8 mouse cellular contexts compared by ENCODE assay signal in the genomic region with DNA sequence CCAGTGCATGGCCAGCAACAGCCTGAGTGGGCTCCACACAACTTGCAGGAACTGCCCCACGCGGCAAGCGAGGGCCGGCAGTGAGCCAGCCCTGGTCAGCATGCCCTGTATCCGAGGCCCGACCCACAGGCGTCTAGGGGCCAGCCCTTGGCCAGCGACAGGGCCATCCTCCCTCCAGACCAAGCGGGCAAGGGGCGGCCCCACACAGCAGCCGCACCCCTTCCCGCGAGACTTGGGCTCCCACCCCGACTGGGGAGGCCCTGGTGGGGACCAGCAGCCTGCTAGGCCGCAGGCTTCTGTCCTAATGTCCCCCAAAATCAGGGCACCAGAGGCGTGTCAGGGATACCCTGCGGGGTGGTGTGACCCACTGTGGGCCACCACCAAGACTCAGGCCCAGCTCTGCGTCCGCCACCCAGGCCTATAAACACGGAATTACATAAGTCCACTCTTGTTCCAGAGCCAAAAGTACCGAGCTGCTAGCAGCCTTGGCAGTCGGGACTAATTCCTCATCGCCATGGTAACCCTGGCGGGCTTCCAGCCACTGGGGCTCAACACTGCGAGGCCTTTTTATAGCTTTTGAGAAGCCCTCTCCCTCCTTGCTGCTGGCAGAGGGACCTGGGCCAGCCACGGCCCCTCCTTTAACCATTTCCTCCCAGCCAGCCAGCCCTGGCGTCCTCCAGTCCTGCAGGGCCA. TPM values are rescaled to one million over a fixed set of nuclear protein-coding genes. Genes with fewer than 3 reads are reported as not detected.
DNase-seq lines count a peak whose midpoint lies in the region; ATAC-seq lines count a peak whose summit lies in the region.

No protein-coding gene starts in this region.

- peaks cover 85% of the 10 kb centered on the region for H3K4me1 ChIP-seq in hindbrain, embryonic 10.5 days (replicated peaks)
- H3K4me1 ChIP-seq in lung, embryonic 15.5 days, result peaks cover 92% of the 10 kb centered on the region

- H3K36me3 ChIP-seq in hindbrain, embryonic 10.5 days, result no peaks in the 10 kb centered on the region
- H3K36me3 ChIP-seq in lung, embryonic 15.5 days, result no peaks in the 10 kb centered on the region

- H3K4me3 ChIP-seq in hindbrain, embryonic 10.5 days, result peak overlapping the region; percentile 42
- peak overlapping the region; percentile 39 for H3K4me3 ChIP-seq in lung, embryonic 15.5 days

- no peaks in the 10 kb centered on the region for H3K9me3 ChIP-seq in hindbrain, embryonic 10.5 days
- no peaks in the 10 kb centered on the region for H3K9me3 ChIP-seq in lung, embryonic 15.5 days

- peak overlapping the region; percentile 45 for H3K9ac ChIP-seq in lung, embryonic 15.5 days

- H3K27ac ChIP-seq in hindbrain, embryonic 10.5 days, result peak overlapping the region; percentile 96
- H3K27ac ChIP-seq in lung, embryonic 15.5 days, result peak overlapping the region; percentile 99

- 29% methylated on average over 27 of the region's 27 CpGs for WGBS in hindbrain, embryonic 10.5 days
- WGBS in lung, embryonic 15.5 days, result 3% methylated on average over 27 of the region's 27 CpGs

- H3K27me3 ChIP-seq in hindbrain, embryonic 10.5 days (ENCODE audit: insufficient read depth, poor library complexity, severe bottlenecking), result no peaks in the 10 kb centered on the region
- H3K27me3 ChIP-seq in lung, embryonic 15.5 days, result no peaks in the 10 kb centered on the region

- peak; percentile 76 for DNase-seq in MEL-GATA-1-ER (ENCODE audit: extremely low read depth, low read depth)
- DNase-seq in cerebellum, adult 9-10 months, result peak; percentile 100
- DNase-seq in frontal cortex, adult 2 months (ENCODE audit: extremely low spot score in 1 of 2, low spot score in 1 of 2), result peak; percentile 98 to 100
- DNase-seq in hindbrain, embryonic 10.5 days (ENCODE audit: low spot score), result peak; percentile 88
- DNase-seq in layer of hippocampus, adult 9-11 months, result peak; percentile 98
- DNase-seq in ovary, adult 18-20 months (ENCODE audit: low spot score), result peak; percentile 99
- DNase-seq in urinary bladder, postnatal 10 days (ENCODE audit: low spot score), result peak; percentile 99

- ATAC-seq in lung, embryonic 15.5 days (ENCODE audit: borderline replicate concordance, extremely low read depth, low FRiP score, low TSS enrichment), result peak; percentile 85

- H3K4me2 ChIP-seq in lung, embryonic 15.5 days, result peak overlapping the region; percentile 66

RNA-seq across cellular contexts. Expression of a gene that starts 38.0 kb away (rescaled TPM):
- 115 and 145 TPM in 2 replicates for polyA plus RNA-seq in frontal cortex, adult 2 months (2012; rRNA removed)
- polyA plus RNA-seq in hindbrain, embryonic 10.5 days (2016; fragmentation: Nextera tagmentation; extraction: Ambion mirVana), result 18.1 and 19.7 TPM in 2 replicates
- polyA plus RNA-seq in lung, embryonic 15.5 days (2015; fragmentation: Nextera tagmentation; extraction: Ambion mirVana), result 28.7 and 30.5 TPM in 2 replicates

Comparison
In these comparisons a context has a peak if more than half of its experiments do, and no peak if none do; other contexts are left out.
1. Peak in every context shown above with its lines: DNase-seq, ATAC-seq, H3K4me3 ChIP-seq and H3K27ac ChIP-seq.